Mouse (Mus musculus): ENCODE data around the gene Cdca4.

GRCm38 (mm10) chr12:112861911-112862321 is 32.7 kb upstream of the Cdca4 start:
- TF ChIP-seq CTCF (IDR thresholded peaks at IDR 0.05; ENCODE audit: borderline replicate concordance, insufficient read depth, low read length) (no peak), POLR2A (IDR thresholded peaks at IDR 0.05; ENCODE audit: low read depth, low read length) (no peak)
